Mouse (Mus musculus) mouse embryonic stem cell (cell line): ENCODE data around the gene Atf7ip.

Experiments
- in situ Hi-C, 2 experiments: fragments of 300-500 bp; cut with MboI; formaldehyde crosslinking; loops; 1 replicate in 1 of 2; 3 replicates in 1 of 2; pipeline ENCODE4 v1.14.3; 2019 to 2020; ENCODE audit warnings: low sequenced_read_pairs in 2 of 2, low pct_unique_long_range_greater_than_20kb in 1 of 2, mixed read lengths in 1 of 2; ENCODE audit not compliant: unreplicated experiment in 1 of 2

Gene Atf7ip

GRCm38 (mm10) chr6:136602601-136603000 is 96.6 kb downstream of the Atf7ip start:
- in situ Hi-C loops, result no loop called here

- in situ Hi-C loops, result no loop called here
These were observed 105.6 kb downstream of the Atf7ip start for GRCm38 (mm10) chr6:136611351-136612215.

GRCm38 (mm10) chr6:136612312-136612711 is 106.3 kb downstream of the Atf7ip start:
- in situ Hi-C loops, result no loop called here

GRCm38 (mm10) chr6:136614156-136614555 is 108.2 kb downstream of the Atf7ip start:
- in situ Hi-C loops, result no loop called here

GRCm38 (mm10) chr6:136620361-136621139 is 114.6 kb downstream of the Atf7ip start:
- in situ Hi-C loops, result loop anchor here in 1 of 2 experiments (10.0 kb wide), 1 partner anchor 104 kb away; no protein-coding TSS in a partner anchor

GRCm38 (mm10) chr6:136625421-136625820 is 119.5 kb downstream of the Atf7ip start:
- in situ Hi-C loops, result loop anchor here (10.0 to 25.0 kb wide), 2 partner anchors 99 to 362 kb away; no protein-coding TSS in a partner anchor

- in situ Hi-C loops, result loop anchor here (10.0 to 25.0 kb wide), 2 partner anchors 95 to 358 kb away; no protein-coding TSS in a partner anchor
These were observed 123.7 kb downstream of the Atf7ip start for GRCm38 (mm10) chr6:136629639-136630038.

- in situ Hi-C loops, result loop anchor here (25.0 kb wide), 1 partner anchor 356 kb away; no protein-coding TSS in a partner anchor
These were observed 125.6 kb downstream of the Atf7ip start for GRCm38 (mm10) chr6:136631519-136631918.

GRCm38 (mm10) chr6:136631945-136632534 is 126.1 kb downstream of the Atf7ip start:
- in situ Hi-C loops, result loop anchor here (25.0 kb wide), 1 partner anchor 355 kb away; no protein-coding TSS in a partner anchor

- in situ Hi-C loops, result loop anchor here (25.0 kb wide), 1 partner anchor 354 kb away; no protein-coding TSS in a partner anchor
These were observed 127.2 kb downstream of the Atf7ip start for GRCm38 (mm10) chr6:136633154-136633553.

- in situ Hi-C loops, result loop anchor here (25.0 kb wide), 1 partner anchor 354 kb away; no protein-coding TSS in a partner anchor
These were observed 127.8 kb downstream of the Atf7ip start for GRCm38 (mm10) chr6:136633719-136634118.

- in situ Hi-C loops, result loop anchor here (25.0 kb wide), 1 partner anchor 352 kb away; no protein-coding TSS in a partner anchor
These were observed 129.0 kb downstream of the Atf7ip start for GRCm38 (mm10) chr6:136634982-136635381.

- in situ Hi-C loops, result loop anchor here (5.0 to 25.0 kb wide), 2 partner anchors 48 to 343 kb away; no protein-coding TSS in a partner anchor
These were observed 138.2 kb downstream of the Atf7ip start for GRCm38 (mm10) chr6:136644171-136644570.

GRCm38 (mm10) chr6:136645754-136646153 is 139.8 kb downstream of the Atf7ip start:
- in situ Hi-C loops, result loop anchor here (5.0 to 25.0 kb wide), 2 partner anchors 47 to 342 kb away; no protein-coding TSS in a partner anchor

- in situ Hi-C loops, result loop anchor here (5.0 to 25.0 kb wide), 2 partner anchors 46 to 341 kb away; no protein-coding TSS in a partner anchor
These were observed 140.2 kb downstream of the Atf7ip start for GRCm38 (mm10) chr6:136646207-136646606.

- in situ Hi-C loops, result loop anchor here (5.0 to 25.0 kb wide), 2 partner anchors 45 to 340 kb away; no protein-coding TSS in a partner anchor
These were observed 141.5 kb downstream of the Atf7ip start for GRCm38 (mm10) chr6:136647455-136647861.

GRCm38 (mm10) chr6:136650664-136651063 is 144.7 kb downstream of the Atf7ip start:
- in situ Hi-C loops, result no loop called here

GRCm38 (mm10) chr6:136653331-136653730 is 147.4 kb downstream of the Atf7ip start:
- in situ Hi-C loops, result no loop called here
